Mouse (Mus musculus): ENCODE results near the gene Csrnp3.

The Csrnp3 gene

GRCm38 (mm10) chr2:65870919-65871582 is 25.5 kb downstream of the Csrnp3 start:
- DNase-seq: no peak

DNA sequence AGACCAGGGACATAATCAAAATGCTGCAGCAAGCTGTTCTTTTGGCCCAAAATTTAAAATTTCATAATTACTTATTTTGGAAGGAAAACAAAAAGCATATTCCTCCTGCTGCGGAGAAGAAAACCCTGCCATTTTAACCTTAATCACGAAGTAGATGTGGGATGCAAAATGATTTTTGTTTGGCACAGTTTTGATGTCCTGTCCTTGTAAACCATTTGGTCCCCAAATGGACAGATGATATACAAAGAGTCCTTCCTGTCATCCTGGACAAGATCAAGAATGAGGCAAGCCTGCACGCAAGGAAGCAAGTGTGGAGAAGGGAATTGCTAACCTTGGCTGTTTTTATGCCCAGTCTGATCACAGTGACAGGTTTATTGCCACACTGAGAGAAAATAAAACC is 46.0 kb downstream of the Csrnp3 start:
- DNase-seq: no peak

DNA sequence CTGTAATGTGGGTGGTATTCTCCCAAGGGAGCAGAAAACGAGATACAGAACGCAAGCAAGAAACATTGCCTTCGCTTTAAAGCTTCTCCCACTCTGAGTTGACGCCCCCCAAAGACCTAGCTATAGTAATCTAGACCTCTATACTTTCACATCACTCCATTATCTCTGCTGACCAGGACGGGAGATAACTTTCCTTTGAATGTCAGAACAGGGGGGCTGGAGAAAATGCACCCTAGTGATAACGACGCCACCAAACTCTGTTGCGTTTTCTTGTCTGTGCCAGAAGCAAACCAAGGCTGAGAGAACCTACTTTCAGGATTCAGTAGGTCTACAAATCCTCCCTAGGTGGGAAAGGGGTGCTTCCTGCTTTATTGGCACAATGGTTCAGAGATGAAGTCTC is 47.7 kb downstream of the Csrnp3 start:
- DNase-seq: no peak

- DNase-seq: no peak
Measured at GRCm38 (mm10) chr2:65894299-65894698, 48.7 kb downstream of the Csrnp3 start.

DNA sequence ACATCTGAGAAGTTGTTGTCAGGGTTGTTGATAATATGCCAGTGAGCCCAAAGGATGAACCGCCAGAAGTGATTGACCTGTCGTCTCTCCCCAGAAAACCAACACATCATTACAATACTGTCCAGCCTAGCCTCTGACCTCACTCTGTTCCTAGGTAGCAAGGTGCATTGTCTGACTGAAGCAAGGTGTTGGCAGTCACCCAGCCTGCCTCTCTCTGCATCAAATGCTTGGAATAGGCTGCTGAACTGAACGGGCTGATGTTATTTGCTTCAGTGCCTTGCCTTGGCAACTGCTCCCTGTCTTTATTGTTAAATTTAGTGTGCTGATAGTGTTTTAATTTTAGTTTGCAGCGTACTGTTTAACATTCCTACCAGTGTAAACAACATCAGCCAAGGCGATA is 51.0 kb downstream of the Csrnp3 start:
- DNase-seq: no peak

DNA sequence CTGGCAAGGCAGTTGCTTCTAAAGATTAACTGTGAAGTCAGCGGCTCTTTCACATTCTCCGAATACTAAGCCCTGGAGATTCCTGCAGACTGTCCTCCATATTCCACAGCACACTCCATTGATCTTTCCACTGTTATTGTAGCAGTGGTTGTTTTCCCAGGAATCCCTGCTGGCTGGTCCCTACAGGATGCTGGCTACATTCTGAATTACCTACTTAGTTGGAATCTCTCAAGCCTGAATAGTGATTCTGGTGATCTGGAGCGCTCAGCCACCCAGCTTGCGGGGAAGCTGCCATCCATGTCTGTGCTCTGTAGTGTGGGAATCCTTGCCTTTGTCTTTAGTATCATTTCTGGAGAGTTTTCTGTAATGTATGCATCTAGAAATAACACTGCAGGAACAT is 51.5 kb downstream of the Csrnp3 start:
- DNase-seq: no peak

GRCm38 (mm10) chr2:65899478-65899877 is 53.9 kb downstream of the Csrnp3 start:
- DNase-seq: peak; percentile 1

GRCm38 (mm10) chr2:65908526-65908925 is 63.0 kb downstream of the Csrnp3 start:
- DNase-seq: no peak

DNA sequence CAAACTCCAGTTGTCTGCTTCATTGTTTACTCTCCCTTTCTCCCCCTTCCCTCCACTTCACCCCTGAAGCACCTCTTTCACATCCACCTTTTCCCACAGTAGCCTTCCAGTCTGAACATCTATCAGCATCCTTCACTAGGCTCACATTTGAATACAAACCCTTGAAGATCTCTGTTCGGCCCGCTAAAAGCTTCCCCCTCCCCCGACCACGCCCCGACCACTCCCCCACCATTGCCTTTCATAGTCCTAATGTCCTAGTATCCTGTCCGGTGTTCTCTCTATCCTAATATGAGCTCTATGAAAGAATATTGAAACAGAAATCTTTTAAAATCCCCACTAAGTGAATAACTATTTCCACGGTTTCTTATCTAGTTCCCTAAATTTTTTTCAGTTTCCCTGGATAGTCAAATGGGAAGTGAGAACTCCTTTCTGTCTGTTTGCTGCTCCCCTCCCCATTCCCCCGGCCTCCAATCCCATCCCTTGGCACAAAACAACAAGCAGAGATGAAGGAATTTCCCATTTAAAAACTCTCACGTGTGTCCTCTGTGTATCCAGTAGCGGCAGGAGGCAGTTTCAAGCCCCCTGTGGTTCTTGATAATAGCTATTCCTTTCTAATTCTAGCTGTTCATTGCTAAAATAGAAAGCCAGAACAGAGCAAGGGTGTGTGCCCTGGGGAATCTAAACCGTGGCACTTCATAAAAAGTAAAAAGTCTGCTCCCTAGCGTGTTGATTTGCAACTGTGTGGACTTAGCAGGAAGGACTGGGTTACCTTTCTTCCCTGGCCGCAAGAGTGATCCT is 64.4 kb downstream of the Csrnp3 start:
- DNase-seq: no peak

- DNase-seq: no peak
Measured at GRCm38 (mm10) chr2:65915994-65916393, 70.4 kb downstream of the Csrnp3 start.

GRCm38 (mm10) chr2:65920651-65921412 is 75.3 kb downstream of the Csrnp3 start:
- DNase-seq: no peak

DNA sequence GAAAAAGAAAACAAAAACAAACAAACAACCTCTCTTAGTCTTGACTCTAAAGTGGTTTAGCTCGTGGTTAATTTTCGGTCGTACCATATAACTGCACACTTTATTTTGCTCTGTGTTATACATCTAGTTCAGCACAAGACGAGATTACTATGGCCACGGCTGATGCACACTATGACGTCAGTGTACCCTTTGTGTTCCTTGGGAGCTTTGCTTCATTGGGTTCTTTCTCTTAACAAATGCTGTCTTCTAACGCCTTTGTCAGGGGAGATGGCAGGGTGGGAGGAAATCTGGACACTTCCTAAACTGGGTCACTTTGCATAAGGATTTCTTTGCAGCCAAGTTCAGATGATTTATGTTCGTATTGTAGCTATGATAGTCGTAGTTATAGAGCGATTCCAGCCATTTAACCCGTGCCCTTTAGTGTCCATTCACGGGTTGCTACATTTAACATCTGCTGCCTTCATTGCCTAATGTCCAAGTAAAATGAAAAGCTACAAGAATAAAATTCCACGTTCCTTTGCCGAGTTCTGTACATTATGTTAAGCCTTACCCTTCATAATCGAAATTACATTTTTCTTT is 79.9 kb downstream of the Csrnp3 start:
- DNase-seq: no peak

GRCm38 (mm10) chr2:65926935-65927708 is 81.6 kb downstream of the Csrnp3 start:
- DNase-seq: no peak

DNA sequence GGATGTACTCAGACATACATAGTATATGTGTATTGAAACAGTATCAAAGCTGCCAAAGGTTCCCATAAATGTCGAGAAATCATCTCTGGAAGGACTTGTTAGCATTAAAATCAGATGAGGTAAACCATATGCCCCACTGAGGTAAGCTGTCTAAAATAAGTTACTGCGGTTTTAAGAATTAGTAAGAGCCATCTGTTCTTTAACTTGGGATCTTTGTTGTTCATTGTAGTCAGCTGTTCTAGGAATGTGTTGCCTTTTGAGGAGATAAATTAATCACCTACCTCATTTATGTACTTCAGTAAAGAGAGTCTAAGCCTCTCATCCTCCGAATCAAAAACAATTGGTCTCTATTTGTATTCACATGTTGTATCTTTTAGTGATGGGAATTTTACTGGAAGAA is 83.7 kb downstream of the Csrnp3 start:
- DNase-seq: no peak

- no peak for DNase-seq
Measured at GRCm38 (mm10) chr2:65929927-65930326, 84.4 kb downstream of the Csrnp3 start.

DNA sequence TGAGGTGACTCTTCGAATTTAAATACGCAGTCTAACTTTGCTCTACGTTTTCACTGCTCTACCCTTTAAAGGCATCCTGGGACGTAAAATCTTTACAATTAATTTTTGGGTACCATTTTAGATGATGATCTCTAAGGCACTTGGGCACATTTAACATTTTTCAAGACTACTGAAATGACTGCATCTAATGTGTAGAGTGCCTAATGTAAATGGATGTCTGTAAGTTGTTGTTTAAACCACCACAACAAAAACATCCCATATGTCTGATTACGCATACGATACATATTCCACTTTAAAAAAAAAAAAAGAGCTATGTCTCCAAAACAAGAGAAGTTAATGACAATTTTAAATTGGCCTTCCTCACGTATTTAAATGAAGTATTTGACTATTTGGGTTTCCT is 85.7 kb downstream of the Csrnp3 start:
- DNase-seq: no peak

DNA sequence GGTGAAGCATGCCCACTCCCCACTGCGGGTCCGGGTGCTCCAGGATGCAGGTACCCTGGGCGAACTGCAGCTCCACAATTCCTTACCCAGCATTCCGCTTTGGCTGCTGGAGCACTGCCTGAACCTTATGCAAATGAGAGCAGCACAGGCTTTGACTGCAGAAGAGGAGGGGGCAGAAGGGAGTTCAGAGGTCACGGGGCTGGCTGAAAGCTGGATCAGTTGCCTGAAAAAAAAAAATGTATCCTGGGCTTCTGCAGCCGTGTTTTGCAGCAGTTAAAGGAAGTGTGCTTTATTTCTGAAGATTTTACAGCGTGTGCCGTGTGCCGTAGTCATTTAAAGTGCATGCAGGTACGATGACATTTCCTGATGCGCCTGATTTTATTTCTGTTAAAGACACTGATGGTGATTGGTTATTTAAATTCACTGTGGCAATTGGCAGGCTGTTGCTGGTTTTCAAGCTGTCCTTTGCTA is 86.3 kb downstream of the Csrnp3 start:
- no peak for DNase-seq

DNA sequence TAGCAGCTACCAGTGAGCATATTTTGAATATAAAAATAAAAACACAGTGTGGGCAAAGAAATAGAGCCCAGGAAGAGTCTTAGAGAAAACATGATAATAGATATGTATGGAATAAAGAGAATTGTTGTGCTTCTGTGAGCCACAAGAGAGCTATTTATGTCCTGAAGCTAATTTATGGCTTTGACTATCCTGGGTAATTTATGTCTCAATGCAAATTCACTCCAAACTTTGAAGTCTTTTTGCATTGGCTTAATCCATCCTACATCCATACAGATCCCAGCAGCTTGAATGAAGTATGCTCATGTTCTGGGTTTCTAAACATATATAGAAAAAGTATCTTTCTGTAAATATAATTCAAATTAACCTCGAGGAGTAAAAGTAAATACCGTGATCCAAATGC is 88.5 kb downstream of the Csrnp3 start:
- no peak for DNase-seq

DNA sequence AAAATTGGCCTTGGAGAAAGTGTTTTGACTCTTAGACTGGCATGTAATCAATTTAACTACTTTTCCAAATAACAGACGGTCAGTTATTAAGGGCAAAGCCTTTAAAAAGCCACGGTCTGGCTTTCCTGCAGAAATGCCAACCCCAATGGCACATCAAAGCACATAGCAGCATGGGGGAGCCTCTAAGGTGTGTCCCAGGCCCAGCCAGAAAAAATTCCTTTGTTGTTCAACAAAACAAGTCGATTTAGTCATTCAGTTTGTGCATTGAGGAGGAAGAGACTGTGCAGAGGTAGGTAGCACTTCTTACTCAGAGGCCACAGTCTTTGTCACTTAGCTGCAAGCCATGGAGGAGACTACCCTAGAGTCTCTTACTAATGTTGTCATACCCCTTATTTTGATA is 93.3 kb downstream of the Csrnp3 start:
- no peak for DNase-seq

GRCm38 (mm10) chr2:65940351-65940750 is 94.8 kb downstream of the Csrnp3 start:
- peak; percentile 4 for DNase-seq

DNA sequence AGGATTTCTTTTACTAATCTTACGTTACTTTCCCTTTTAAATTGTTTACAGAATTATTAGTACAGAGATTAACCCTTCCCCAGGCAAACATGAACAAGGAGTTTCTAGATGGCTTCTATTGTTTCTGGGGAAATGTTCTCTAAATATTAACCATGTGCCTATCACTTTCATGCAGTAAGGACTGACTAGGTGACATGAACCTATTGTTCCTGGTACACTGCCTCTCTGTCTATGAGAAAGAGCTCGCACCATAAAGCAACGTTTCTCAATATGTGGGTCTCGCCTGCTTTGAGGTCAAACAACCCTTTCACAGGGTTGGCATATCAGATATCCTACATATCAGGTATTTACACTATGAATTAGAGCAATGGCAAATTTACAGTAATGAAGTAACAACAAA is 96.8 kb downstream of the Csrnp3 start:
- no peak for DNase-seq

DNA sequence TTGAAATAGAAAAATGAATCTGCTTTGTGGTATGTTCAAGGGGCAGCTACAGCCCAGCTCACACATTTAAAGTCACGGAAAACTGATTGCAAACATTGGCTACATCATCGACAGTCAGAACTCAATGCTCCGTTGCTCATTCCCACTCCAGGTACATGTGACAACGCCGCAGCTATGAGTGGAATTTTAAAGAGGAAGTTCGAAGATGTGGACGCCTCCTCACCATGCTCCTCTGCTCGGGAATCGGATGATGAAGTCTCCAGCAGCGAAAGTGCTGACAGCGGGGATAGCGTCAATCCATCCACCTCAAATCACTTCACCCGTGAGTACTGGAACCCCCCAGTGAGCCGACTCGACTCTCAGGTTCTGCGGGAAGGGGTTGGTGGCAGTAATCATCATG is 103.2 kb downstream of the Csrnp3 start:
- DNase-seq: no peak
